Mouse (Mus musculus): ENCODE measurements around the gene Ankrd26. TPM values are rescaled to one million over a fixed set of nuclear protein-coding genes. Genes with fewer than 3 reads are reported as not detected.
A peak's percentile ranks its signal among the peaks of the same experiment; 100 is the strongest.
"Not testable (repeated sequence)": the region's sequence is repeated elsewhere in the genome, so short reads cannot be mapped to it uniquely, and the experiment has no call there.

The Ankrd26 gene
- polyA plus RNA-seq, 1 experiment from 2014 or later, result 3.3 TPM

DNA sequence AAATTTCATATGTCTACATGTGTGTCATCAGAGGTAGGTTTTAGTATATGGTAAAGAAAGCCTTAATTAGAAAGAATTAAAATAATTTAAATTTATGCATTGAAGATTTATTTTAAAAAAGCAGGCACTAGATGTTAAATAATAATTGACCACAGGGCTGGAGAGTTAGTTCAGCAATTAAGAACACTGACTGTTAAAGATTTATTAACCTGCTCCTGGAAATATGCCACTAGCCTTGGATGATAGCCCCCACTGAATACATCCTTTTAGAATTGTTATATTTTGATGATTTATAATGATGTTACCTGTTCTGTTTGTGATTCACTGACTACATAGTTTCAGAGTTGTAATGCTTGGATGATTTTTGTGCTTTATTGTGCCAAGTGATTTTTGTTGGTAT lies 24.8 kb downstream of the Ankrd26 start:
- H3K27ac ChIP-seq; H3K36me3 ChIP-seq (ENCODE audit: inconsistent target); H3K79me2 ChIP-seq (ENCODE audit: inconsistent target); H3K4me3 ChIP-seq (ENCODE audit: inconsistent target): not testable (repeated sequence)

DNA sequence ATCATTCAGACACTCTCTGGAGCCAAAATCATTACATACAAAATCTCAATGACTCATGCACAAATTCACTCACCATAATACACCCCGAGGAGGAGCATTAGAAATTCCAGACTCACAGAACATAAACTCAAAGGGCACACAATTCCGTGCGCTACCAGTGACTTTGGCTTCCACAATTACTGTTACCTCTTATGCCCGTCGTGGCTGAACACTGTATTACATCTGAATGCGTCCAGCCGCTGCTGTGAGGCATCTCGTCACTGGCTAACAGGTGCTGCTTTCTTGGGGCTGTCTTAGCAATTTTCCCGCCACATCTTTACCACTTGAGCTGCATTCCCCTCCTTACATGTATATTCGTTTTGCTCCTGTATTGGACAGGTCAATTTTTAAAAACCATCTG lies 26.7 kb downstream of the Ankrd26 start:
- no peak overlapping the region for H3K27ac ChIP-seq
- no peaks in the 10 kb centered on the region for H3K79me2 ChIP-seq (ENCODE audit: inconsistent target)
- H3K4me3 ChIP-seq (ENCODE audit: inconsistent target), result no peak overlapping the region
- 94% methylated on average over 10 of the region's 10 CpGs for WGBS (ENCODE audit: missing documents)
- peaks cover 12% of the 10 kb centered on the region; the same call in 1 of the 2 replicates for H3K36me3 ChIP-seq (ENCODE audit: inconsistent target)

- Histone ChIP-seq H3K79me2 (ENCODE audit: inconsistent target) (no peaks in the 10 kb centered on the region), H3K36me3 (ENCODE audit: inconsistent target) (peaks cover 12% of the 10 kb centered on the region; the same call in 1 of the 2 replicates), H3K27ac (no peak overlapping the region), H3K4me3 (ENCODE audit: inconsistent target) (no peak overlapping the region)
- WGBS (ENCODE audit: missing documents), result 96% methylated on average over 9 of the region's 9 CpGs
Measured at GRCm38 (mm10) chr6:118533381-118533780, 28.6 kb downstream of the Ankrd26 start.

- no peaks in the 10 kb centered on the region for H3K79me2 ChIP-seq (ENCODE audit: inconsistent target)
- H3K36me3 ChIP-seq (ENCODE audit: inconsistent target), result no peaks in the 10 kb centered on the region; the same call in 1 of the 2 replicates
- no peak overlapping the region for H3K4me3 ChIP-seq (ENCODE audit: inconsistent target)
- WGBS (ENCODE audit: missing documents), result 93% methylated on average over 7 of the region's 7 CpGs
- no peak overlapping the region for H3K27ac ChIP-seq
Measured at GRCm38 (mm10) chr6:118520668-118521067, 41.4 kb downstream of the Ankrd26 start.

GRCm38 (mm10) chr6:118513335-118514012 lies 48.6 kb downstream of the Ankrd26 start:
- Histone ChIP-seq H3K27ac (no peak overlapping the region), H3K4me3 (ENCODE audit: inconsistent target) (no peak overlapping the region), H3K36me3 (ENCODE audit: inconsistent target) (no peaks in the 10 kb centered on the region), H3K79me2 (ENCODE audit: inconsistent target) (no peaks in the 10 kb centered on the region)
- WGBS (ENCODE audit: missing documents), result 93% methylated on average over 12 of the region's 12 CpGs

DNA sequence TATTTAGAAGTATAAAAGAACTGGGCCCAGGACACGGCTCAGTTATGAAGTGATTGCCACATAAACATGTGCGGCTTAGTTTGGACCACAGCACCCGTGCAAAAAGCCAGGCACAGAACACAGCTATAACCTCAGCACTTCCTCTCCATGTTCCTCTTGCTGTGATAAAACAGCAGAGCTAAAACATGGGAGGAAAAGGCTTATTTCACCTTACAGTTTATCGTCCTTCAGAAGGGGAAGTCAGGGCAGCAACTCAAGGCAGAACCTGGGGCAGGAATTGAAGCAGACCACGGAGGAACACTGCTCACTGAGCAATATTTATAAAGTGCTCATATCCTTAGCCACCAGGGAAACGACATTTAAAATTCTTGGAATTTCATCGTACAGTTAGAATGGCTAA lies 63.0 kb downstream of the Ankrd26 start:
- 65% methylated on average over 7 of the region's 7 CpGs for WGBS (ENCODE audit: missing documents)
- no peak overlapping the region for H3K4me3 ChIP-seq (ENCODE audit: inconsistent target)
- H3K79me2 ChIP-seq (ENCODE audit: inconsistent target), result no peaks in the 10 kb centered on the region
- H3K27ac ChIP-seq, result no peak overlapping the region
- H3K36me3 ChIP-seq (ENCODE audit: inconsistent target), result no peaks in the 10 kb centered on the region

- no CpG with 5 or more reads among the region's 1 CpGs for WGBS (ENCODE audit: missing documents)
- H3K36me3 ChIP-seq (ENCODE audit: inconsistent target), result no peaks in the 10 kb centered on the region
Measured at GRCm38 (mm10) chr6:118482125-118482524, 79.9 kb downstream of the Ankrd26 start.

DNA sequence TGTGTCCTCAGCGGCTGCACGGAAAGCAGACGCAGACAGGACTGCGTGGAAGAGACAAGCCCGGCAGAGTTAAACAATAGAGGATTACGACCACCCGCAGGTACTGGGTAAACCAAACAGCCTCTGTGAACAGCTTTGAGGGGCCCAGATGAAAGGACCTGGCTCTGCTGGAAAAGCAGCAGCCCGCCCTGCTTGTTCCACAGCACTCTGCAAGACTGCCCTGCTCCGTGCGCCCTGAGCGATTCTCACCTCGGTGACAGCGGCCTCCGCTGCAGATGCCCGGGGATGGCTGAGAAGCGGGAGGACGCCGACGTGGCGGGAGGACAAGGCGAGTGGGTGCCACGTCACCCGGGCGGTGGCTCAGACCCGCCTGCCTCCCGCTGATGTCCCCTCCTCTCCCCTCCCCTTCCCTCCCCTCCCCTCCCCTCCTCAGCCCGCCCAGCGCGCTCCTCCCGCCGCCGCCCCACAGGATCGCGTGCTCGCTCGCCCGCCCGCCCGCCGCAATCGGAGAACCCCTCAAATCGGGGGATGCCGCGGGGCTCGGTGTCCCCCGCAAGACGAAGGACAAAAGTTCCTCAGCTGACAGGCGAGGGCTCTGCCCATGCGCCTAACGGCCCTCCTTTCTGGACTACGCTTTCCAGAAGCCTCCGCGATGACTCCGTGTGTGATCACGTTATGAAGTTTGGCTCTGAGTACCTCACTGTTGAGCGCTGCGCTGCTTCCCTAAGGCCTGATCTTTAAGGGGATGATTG lies 82.9 kb downstream of the Ankrd26 start, which contains the start of gene Zfp9:
Gene Zfp9, minus strand, starts transcription at position 364 of the 752 bp plus-strand sequence.
- WGBS (ENCODE audit: missing documents), result 5% methylated on average over 35 of the region's 57 CpGs
- H3K79me2 ChIP-seq (ENCODE audit: inconsistent target), result no peaks in the 10 kb centered on the region
- H3K27ac ChIP-seq, result no peak within 1 kb of the TSS
- no peaks in the 10 kb centered on the region for H3K36me3 ChIP-seq (ENCODE audit: inconsistent target)
- H3K4me3 ChIP-seq (ENCODE audit: inconsistent target), result peak within 1 kb of the TSS; percentile 22; the same call in 1 of the 2 replicates

More at GRCm38 (mm10) chr6:118482125-118482524, 79.9 kb downstream of the Ankrd26 start:
- no peak overlapping the region for H3K27ac ChIP-seq
- H3K4me3 ChIP-seq (ENCODE audit: inconsistent target), result no peak overlapping the region
- no peaks in the 10 kb centered on the region for H3K79me2 ChIP-seq (ENCODE audit: inconsistent target)

DNA sequence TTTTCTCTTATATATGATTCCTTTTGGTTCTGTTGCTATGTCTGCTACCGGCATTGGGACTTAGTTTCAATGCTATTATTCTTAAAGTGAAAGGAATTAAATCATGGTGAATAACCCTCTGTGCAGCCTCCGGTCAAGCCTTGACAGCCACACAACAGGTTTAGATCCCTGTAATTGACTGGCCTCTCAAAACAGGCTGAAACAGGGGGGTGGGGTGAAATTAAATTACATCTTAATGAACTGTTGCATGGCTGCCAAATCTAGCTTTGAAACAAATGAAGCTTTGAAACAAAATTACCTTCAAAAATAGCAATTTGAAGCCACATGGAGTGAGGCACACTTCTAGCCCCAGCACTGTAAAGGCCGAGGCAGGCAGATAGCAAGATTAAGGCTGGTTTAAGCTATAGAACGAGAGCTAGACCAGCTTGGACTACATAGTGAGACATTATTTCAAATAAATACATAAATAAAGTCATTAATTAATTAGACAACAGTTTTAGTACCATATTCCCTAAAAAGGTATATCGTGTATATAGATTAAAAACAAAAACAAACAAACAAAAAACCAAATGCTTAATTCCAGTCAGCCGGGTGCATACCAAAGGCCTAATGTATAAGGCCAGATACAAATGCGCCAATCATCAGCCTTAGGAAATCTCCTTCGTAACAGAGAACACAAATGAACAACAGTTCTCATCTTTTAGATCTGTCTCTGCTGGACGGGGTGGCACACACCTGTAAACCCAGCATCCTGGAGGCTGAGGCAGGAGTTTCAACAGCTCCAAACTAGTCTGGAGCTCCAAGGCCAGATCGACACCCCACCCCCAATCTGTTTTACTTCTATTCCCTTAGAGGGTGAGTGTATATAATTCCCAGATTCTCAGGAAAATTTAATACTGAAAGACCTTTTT lies 83.9 kb downstream of the Ankrd26 start:
- Histone ChIP-seq H3K36me3 (ENCODE audit: inconsistent target) (no peaks in the 10 kb centered on the region), H3K4me3 (ENCODE audit: inconsistent target) (peak overlapping the region; percentile 22; the same call in 1 of the 2 replicates), H3K27ac (no peak overlapping the region), H3K79me2 (ENCODE audit: inconsistent target) (no peaks in the 10 kb centered on the region)
- 91% methylated on average over 10 of the region's 10 CpGs for WGBS (ENCODE audit: missing documents)

DNA sequence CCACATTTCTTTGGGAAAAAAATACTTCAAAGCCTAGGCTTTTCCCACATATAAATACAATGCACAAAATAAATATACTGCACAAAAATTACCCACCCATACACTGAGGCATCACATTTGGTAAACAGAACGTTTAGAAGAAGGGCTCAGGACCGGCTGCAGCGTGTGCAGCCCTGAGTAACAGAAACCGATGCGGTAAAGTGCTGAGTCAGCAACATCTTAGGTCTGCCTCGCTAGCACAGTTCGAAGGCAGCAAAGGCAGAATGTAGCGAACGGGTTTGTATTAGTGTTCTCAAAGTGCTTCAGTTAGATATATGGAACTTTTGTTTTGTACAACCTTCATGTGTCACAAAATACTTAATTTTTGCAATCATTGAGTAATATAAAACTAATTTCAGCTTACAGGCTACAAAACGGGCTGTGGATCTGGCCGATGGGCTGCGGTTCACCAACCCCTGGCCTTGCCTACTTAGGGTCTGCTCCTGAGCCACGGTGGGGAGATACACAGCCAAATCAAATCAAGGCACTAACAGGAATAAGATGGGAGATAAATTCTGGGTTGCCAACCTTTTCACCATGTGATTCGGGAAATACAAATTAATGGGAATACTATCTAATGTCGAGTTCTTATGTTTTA lies 99.8 kb downstream of the Ankrd26 start:
- Histone ChIP-seq H3K79me2 (ENCODE audit: inconsistent target) (no peaks in the 10 kb centered on the region), H3K4me3 (ENCODE audit: inconsistent target) (no peak overlapping the region), H3K27ac (no peak overlapping the region), H3K36me3 (ENCODE audit: inconsistent target) (no peaks in the 10 kb centered on the region)
- 86% methylated on average over 15 of the region's 15 CpGs for WGBS (ENCODE audit: missing documents)

DNA sequence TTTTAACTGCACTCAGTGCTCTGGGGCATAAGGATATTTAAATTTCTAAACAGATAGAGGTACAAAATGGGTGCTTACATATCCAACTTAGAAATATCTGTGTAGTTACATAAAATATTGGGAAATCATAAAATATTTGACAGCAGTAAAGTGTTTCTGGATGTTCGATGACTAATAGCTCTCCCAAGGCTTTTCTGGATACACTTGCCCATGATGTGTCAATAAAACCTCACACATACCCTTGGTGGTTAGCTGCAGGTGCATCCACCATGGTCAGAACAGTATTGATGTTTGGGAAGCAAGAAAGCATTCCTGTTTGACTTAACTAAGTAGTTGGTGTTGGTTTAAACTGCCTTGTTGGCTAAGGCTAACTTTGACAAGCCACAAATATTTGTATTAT lies 104.3 kb downstream of the Ankrd26 start:
- no peaks in the 10 kb centered on the region for H3K36me3 ChIP-seq (ENCODE audit: inconsistent target)
- H3K4me3 ChIP-seq (ENCODE audit: inconsistent target), result no peak overlapping the region
- WGBS (ENCODE audit: missing documents), result 100% methylated on average over 1 of the region's 1 CpGs
- no peaks in the 10 kb centered on the region for H3K79me2 ChIP-seq (ENCODE audit: inconsistent target)
- H3K27ac ChIP-seq, result no peak overlapping the region

DNA sequence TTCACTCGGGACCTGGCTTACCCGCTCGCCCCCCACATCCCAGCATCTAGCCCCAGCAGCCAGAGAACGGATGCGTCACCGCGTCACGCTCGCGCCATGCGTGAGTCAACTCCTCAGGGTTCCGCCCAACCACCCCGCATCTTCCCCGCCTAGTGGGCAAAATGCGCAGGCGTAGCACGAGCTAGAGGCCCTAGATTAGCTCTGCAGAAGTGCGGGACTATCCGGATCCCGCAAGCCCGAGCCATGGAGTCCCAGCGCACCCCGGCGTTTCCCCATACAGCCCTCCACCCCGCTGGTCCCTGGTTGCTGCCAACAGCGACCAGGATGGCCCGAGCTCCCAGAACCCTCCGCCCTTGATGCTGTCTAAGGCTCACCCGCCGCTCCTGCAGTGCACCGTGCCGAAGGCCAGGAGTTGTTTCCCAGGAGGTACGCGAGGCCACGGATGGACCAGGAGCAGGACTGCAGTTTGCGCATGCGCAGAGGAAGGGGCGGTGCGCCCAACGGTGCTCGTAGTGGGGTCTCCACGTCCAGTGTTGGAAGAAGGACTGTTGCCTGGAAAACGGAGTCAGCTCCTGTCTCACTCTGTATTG lies 106.9 kb downstream of the Ankrd26 start, which contains the start of gene Zfp248:
Gene Zfp248, minus strand, starts transcription at position 487 of the 590 bp plus-strand sequence.
- 1% methylated on average over 43 of the region's 43 CpGs for WGBS (ENCODE audit: missing documents)
- Histone ChIP-seq H3K4me3 (ENCODE audit: inconsistent target) (peak within 1 kb of the TSS; percentile 55), H3K27ac (peak within 1 kb of the TSS; percentile 40), H3K36me3 (ENCODE audit: inconsistent target) (no peaks in the 10 kb centered on the region), H3K79me2 (ENCODE audit: inconsistent target) (no peaks in the 10 kb centered on the region)

GRCm38 (mm10) chr6:118454452-118454851 lies 107.6 kb downstream of the Ankrd26 start:
- no peaks in the 10 kb centered on the region for H3K36me3 ChIP-seq (ENCODE audit: inconsistent target)
- peak overlapping the region; percentile 55 for H3K4me3 ChIP-seq (ENCODE audit: inconsistent target)
- H3K27ac ChIP-seq, result peak overlapping the region; percentile 40; the same call in 1 of the 2 replicates
- 67% methylated on average over 8 of the region's 8 CpGs for WGBS (ENCODE audit: missing documents)
- H3K79me2 ChIP-seq (ENCODE audit: inconsistent target), result no peaks in the 10 kb centered on the region
